Mouse (Mus musculus): ENCODE data around the gene Wnt2b.

DNA sequence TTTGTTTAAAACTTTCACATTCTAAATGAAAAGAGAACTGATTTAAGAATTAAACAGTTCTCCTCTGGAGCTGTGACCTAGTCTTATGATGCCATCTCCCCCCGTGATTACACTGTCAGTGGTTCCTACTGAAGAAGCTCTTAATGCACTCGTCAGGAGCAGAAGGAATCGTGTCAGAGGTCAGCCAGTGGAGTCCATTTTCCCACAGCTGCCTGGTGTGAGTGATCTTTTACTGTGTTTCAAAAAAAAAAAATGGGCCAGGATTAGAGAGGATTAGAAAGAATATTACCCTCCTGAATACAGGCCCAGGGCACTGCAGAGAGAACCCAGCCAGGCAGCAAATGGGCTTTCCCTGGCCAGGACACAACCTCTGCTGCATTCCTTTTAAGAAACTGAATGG is 46.7 kb downstream of the Wnt2b start:
- TF ChIP-seq CTCF (IDR thresholded peaks at IDR 0.05; ENCODE audit: extremely low read depth, insufficient read depth, insufficient read length, insufficient replicate concordance) (no peak), POLR2A (IDR thresholded peaks at IDR 0.05; ENCODE audit: low read depth, low read length) (no peak)
